Mouse (Mus musculus) embryonic facial prominence, embryonic 14.5 days (tissue): ENCODE results near the gene Tifab. TPM values are rescaled to one million over a fixed set of nuclear protein-coding genes. Genes with fewer than 3 reads are reported as not detected.
"Not testable (repeated sequence)": the region's sequence is repeated elsewhere in the genome, so short reads cannot be mapped to it uniquely, and the experiment has no call there.

ENCODE experiments used
- ATAC-seq: fragments of 200-750 bp; cut with Nextera tagmentation; 2 replicates; pipeline ENCODE4 v1.8.0; 2017; ENCODE audit warnings: low read depth, moderate number of reproducible peaks, moderate TSS enrichment
- DNase-seq: peaks from one replicate; pipeline ENCODE4 v3.0.0-alpha.2; 2015; ENCODE audit warnings: low spot score
- H3K27ac ChIP-seq: fragments of 300-500 bp; sonication (generic); replicated peaks from 2 replicates; pipeline ENCODE4 v1.5.1; 2014; ENCODE audit warnings: low read depth, mild to moderate bottlenecking, low read length, moderate library complexity
- H3K27me3 ChIP-seq: fragments of 300-500 bp; sonication (generic); replicated peaks from 2 replicates; pipeline ENCODE4 v1.6.1; 2014; ENCODE audit warnings: low read length; ENCODE audit not compliant: control insufficient read depth, insufficient read depth
- H3K36me3 ChIP-seq: fragments of 300-500 bp; sonication (generic); 2 replicates; pipeline ENCODE4 v1.6.1; 2014; ENCODE audit warnings: low read length, mixed read lengths; ENCODE audit not compliant: control insufficient read depth, insufficient read depth
- H3K4me1 ChIP-seq: fragments of 300-500 bp; sonication (generic); 2 replicates; pipeline ENCODE4 v1.6.1; 2014; ENCODE audit warnings: antibody characterized with exemption, low read length; ENCODE audit not compliant: control insufficient read depth, insufficient read depth
- H3K4me2 ChIP-seq: fragments of 300-500 bp; sonication (generic); 2 replicates; pipeline ENCODE4 v1.6.1; 2014; ENCODE audit warnings: low read depth, mild to moderate bottlenecking, low read length, moderate library complexity, mixed read lengths
- H3K4me3 ChIP-seq: fragments of 300-500 bp; sonication (generic); 2 replicates; pipeline ENCODE4 v1.5.1; 2014; ENCODE audit warnings: low read depth, mild to moderate bottlenecking, low read length
- H3K9ac ChIP-seq: fragments of 300-500 bp; sonication (generic); 2 replicates; pipeline ENCODE4 v1.6.1; 2014; ENCODE audit warnings: low read depth, mild to moderate bottlenecking, low read length, moderate library complexity, mixed read lengths
- H3K9me3 ChIP-seq: fragments of 300-500 bp; sonication (generic); 2 replicates; pipeline ENCODE4 v1.6.1; 2016; ENCODE audit warnings: low read length; ENCODE audit not compliant: control insufficient read depth
- WGBS: fragments of 180-500 bp; shearing (Covaris S2); extraction: QIAGEN DNeasy Blood & Tissue Kit; methylation state at CpG from one replicate; pipeline ENCODE4 v1.1.7; 2014; 5-methylcytosine and 5-hydroxymethylcytosine counted together
- polyA plus RNA-seq: library from polyadenylated mRNA; unstranded; fragments of >200 nt; fragmentation: Nextera tagmentation; extraction: Ambion mirVana; gene quantifications from 2 replicates; pipeline ENCODE4 v1.2.1, GENCODE M21; 2014

Tifab gene
- polyA plus RNA-seq, 1 experiment from 2014 or later = 0.93 TPM

GRCm38 (mm10) chr13:56194181-56194580 lies 15.5 kb upstream of the Tifab start:
- not testable (repeated sequence) for H3K36me3 ChIP-seq, H3K4me1 ChIP-seq, H3K4me2 ChIP-seq, DNase-seq, H3K27ac ChIP-seq, H3K4me3 ChIP-seq, H3K9me3 ChIP-seq, H3K27me3 ChIP-seq, ATAC-seq, H3K9ac ChIP-seq
- 88% methylated on average over 11 of the region's 11 CpGs for WGBS

- Histone ChIP-seq H3K4me3 (no peak overlapping the region), H3K9ac (no peak overlapping the region), H3K27ac (no peak overlapping the region), H3K4me1 (no peaks in the 10 kb centered on the region), H3K4me2 (no peak overlapping the region), H3K9me3 (no peaks in the 10 kb centered on the region), H3K36me3 (no peaks in the 10 kb centered on the region), H3K27me3 (no peaks in the 10 kb centered on the region)
- WGBS = 46% methylated on average over 3 of the region's 3 CpGs
- DNase-seq (no peak), ATAC-seq (no peak)
Observed at GRCm38 (mm10) chr13:56191225-56191624, 12.5 kb upstream of the Tifab start.

GRCm38 (mm10) chr13:56189688-56190087 lies 11.0 kb upstream of the Tifab start:
- ATAC-seq = no peak
- Histone ChIP-seq H3K36me3 (no peaks in the 10 kb centered on the region), H3K27ac (no peak overlapping the region), H3K9me3 (no peaks in the 10 kb centered on the region), H3K4me1 (no peaks in the 10 kb centered on the region), H3K27me3 (no peaks in the 10 kb centered on the region), H3K9ac (no peak overlapping the region), H3K4me2 (no peak overlapping the region), H3K4me3 (no peak overlapping the region)
- 80% methylated on average over 5 of the region's 5 CpGs for WGBS
- DNase-seq = no peak

GRCm38 (mm10) chr13:56183687-56184086 lies 5.0 kb upstream of the Tifab start:
- Histone ChIP-seq H3K9me3 (no peaks in the 10 kb centered on the region), H3K27ac (no peak overlapping the region), H3K36me3 (no peaks in the 10 kb centered on the region), H3K4me3 (no peak overlapping the region), H3K4me1 (no peaks in the 10 kb centered on the region), H3K4me2 (no peak overlapping the region), H3K27me3 (no peaks in the 10 kb centered on the region), H3K9ac (no peak overlapping the region)
- DNase-seq = no peak
- ATAC-seq = no peak
- 85% methylated on average over 5 of the region's 5 CpGs for WGBS

- Histone ChIP-seq H3K36me3 (no peaks in the 10 kb centered on the region), H3K4me3 (no peak overlapping the region), H3K27ac (no peak overlapping the region), H3K9ac (no peak overlapping the region), H3K4me1 (no peaks in the 10 kb centered on the region), H3K27me3 (no peaks in the 10 kb centered on the region), H3K4me2 (no peak overlapping the region), H3K9me3 (no peaks in the 10 kb centered on the region)
- ATAC-seq = no peak
- WGBS = 72% methylated on average over 8 of the region's 8 CpGs
- no peak for DNase-seq
Observed at GRCm38 (mm10) chr13:56181424-56181823, 2.7 kb upstream of the Tifab start.

- 71% methylated on average over 8 of the region's 9 CpGs for WGBS
- Histone ChIP-seq H3K36me3 (no peaks in the 10 kb centered on the region), H3K4me2 (no peak overlapping the region), H3K9me3 (no peaks in the 10 kb centered on the region), H3K4me1 (peaks cover 20% of the 10 kb centered on the region), H3K27ac (0 out of 2 replicates have a peak overlapping the region, but pooled peaks have one; percentile 29), H3K4me3 (no peak overlapping the region), H3K9ac (no peak overlapping the region), H3K27me3 (no peaks in the 10 kb centered on the region)
- no peak for ATAC-seq
- DNase-seq = no peak
Observed at GRCm38 (mm10) chr13:56176310-56176709, 2.4 kb downstream of the Tifab start.

GRCm38 (mm10) chr13:56175848-56176247 lies 2.8 kb downstream of the Tifab start:
- Histone ChIP-seq H3K27ac (peak overlapping the region; percentile 29; the same call in 1 of the 2 replicates), H3K27me3 (no peaks in the 10 kb centered on the region), H3K4me1 (peaks cover 20% of the 10 kb centered on the region), H3K4me3 (no peak overlapping the region), H3K9me3 (no peaks in the 10 kb centered on the region), H3K36me3 (no peaks in the 10 kb centered on the region), H3K4me2 (no peak overlapping the region), H3K9ac (no peak overlapping the region)
- 47% methylated on average over 4 of the region's 4 CpGs for WGBS
- DNase-seq (no peak), ATAC-seq (no peak)

GRCm38 (mm10) chr13:56172901-56173545 lies 5.7 kb downstream of the Tifab start:
- Histone ChIP-seq H3K27ac (peak overlapping the region; percentile 68; the same call in 1 of the 2 replicates), H3K27me3 (no peaks in the 10 kb centered on the region), H3K4me2 (no peak overlapping the region), H3K4me3 (no peak overlapping the region), H3K9me3 (no peaks in the 10 kb centered on the region), H3K9ac (no peak overlapping the region; the same call in 1 of the 2 replicates), H3K36me3 (no peaks in the 10 kb centered on the region), H3K4me1 (peaks cover 40% of the 10 kb centered on the region)
- 39% methylated on average over 7 of the region's 7 CpGs for WGBS
- DNase-seq (no peak), ATAC-seq (0 out of 2 replicates have a peak, but pooled peaks have one; percentile 34)

- Histone ChIP-seq H3K27ac (peak overlapping the region; percentile 36; the same call in 1 of the 2 replicates), H3K4me2 (no peak overlapping the region), H3K27me3 (no peaks in the 10 kb centered on the region), H3K4me1 (peaks cover 40% of the 10 kb centered on the region), H3K9me3 (no peaks in the 10 kb centered on the region), H3K4me3 (no peak overlapping the region), H3K36me3 (no peaks in the 10 kb centered on the region), H3K9ac (no peak overlapping the region)
- ATAC-seq = no peak
- DNase-seq = no peak
- 84% methylated on average over 7 of the region's 7 CpGs for WGBS
Observed at GRCm38 (mm10) chr13:56172106-56172505, 6.6 kb downstream of the Tifab start.
